Mouse (Mus musculus): Measurements from ENCODE around the gene Erp29. TPM values are rescaled to one million over a fixed set of nuclear protein-coding genes. Genes with fewer than 3 reads are reported as not detected.
A peak's percentile ranks its signal among the peaks of the same experiment; 100 is the strongest.

Erp29 gene
- polyA plus RNA-seq, 1 experiment from 2014 or later: 129 TPM

DNA sequence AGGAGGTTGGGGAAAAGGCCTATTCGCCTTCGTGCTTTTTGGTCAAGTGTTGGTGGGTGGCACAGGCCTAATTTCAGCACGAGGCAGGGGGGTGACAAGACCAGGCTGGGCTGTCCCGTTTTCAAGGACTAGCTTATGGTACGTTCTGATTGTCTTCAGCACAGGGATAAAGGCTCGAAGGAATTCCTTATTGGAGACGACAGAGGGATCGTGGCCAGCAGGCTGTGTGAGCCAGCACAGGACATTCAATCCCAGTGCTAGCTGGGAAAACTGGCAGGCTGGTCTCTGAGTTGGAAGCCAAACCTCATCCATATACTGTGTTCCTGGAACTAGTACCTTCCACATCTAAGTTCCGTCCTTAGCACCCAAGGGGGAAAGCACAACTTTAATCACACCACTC lies 600 bp upstream of the Erp29 start:
- Histone ChIP-seq H3K4me2 (ENCODE audit: low read length) (peak overlapping the region; percentile 72), H3K27me3 (ENCODE audit: control insufficient read depth, insufficient read depth, low read length) (no peaks in the 10 kb centered on the region), H3K9me3 (ENCODE audit: control insufficient read depth, low read length) (no peaks in the 10 kb centered on the region), H3K27ac (replicated peaks; ENCODE audit: low read depth, low read length) (peak overlapping the region; percentile 96), H3K36me3 (ENCODE audit: control insufficient read depth, insufficient read depth, low read length) (peaks cover 18% of the 10 kb centered on the region), H3K4me3 (replicated peaks; ENCODE audit: low read depth, low read length) (peak overlapping the region; percentile 95), H3K9ac (replicated peaks; ENCODE audit: low read length) (peak overlapping the region; percentile 98), H3K4me1 (ENCODE audit: control insufficient read depth, insufficient read depth, low read length) (peaks cover 5% of the 10 kb centered on the region)
- WGBS: 7% methylated on average over 9 of the region's 9 CpGs
- ATAC-seq (ENCODE audit: low FRiP score, low TSS enrichment) (no peak; the same call in 1 of the 2 replicates), DNase-seq (no peak)

- Histone ChIP-seq H3K4me2 (ENCODE audit: low read length) (peak within 1 kb of the TSS; percentile 72), H3K36me3 (ENCODE audit: control insufficient read depth, insufficient read depth, low read length) (peaks cover 31% of the 10 kb centered on the region), H3K4me3 (replicated peaks; ENCODE audit: low read depth, low read length) (peak within 1 kb of the TSS; percentile 95), H3K27ac (replicated peaks; ENCODE audit: low read depth, low read length) (peak within 1 kb of the TSS; percentile 96), H3K9ac (replicated peaks; ENCODE audit: low read length) (peak within 1 kb of the TSS; percentile 98), H3K27me3 (ENCODE audit: control insufficient read depth, insufficient read depth, low read length) (no peaks in the 10 kb centered on the region), H3K9me3 (ENCODE audit: control insufficient read depth, low read length) (no peaks in the 10 kb centered on the region), H3K4me1 (ENCODE audit: control insufficient read depth, insufficient read depth, low read length) (peaks cover 5% of the 10 kb centered on the region)
- ATAC-seq (ENCODE audit: low FRiP score, low TSS enrichment): peak; percentile 52; the same call in 1 of the 2 replicates
- WGBS: under 1% methylated on average over 17 of the region's 17 CpGs
- peak; percentile 75 for DNase-seq
Observed at GRCm38 (mm10) chr5:121451644-121452025, 671 bp downstream of the Erp29 start, which contains the start of gene Tmem116. Gene Tmem116 (plus strand): TSS chr5:121451893.

- peaks cover 35% of the 10 kb centered on the region for H3K36me3 ChIP-seq (ENCODE audit: control insufficient read depth, insufficient read depth, low read length)
- 25% methylated on average over 8 of the region's 8 CpGs for WGBS
- no peaks in the 10 kb centered on the region for H3K9me3 ChIP-seq (ENCODE audit: control insufficient read depth, low read length)
- peak overlapping the region; percentile 96 for H3K27ac ChIP-seq (replicated peaks; ENCODE audit: low read depth, low read length)
- H3K4me3 ChIP-seq (replicated peaks; ENCODE audit: low read depth, low read length): peak overlapping the region; percentile 95
- no peak for ATAC-seq (ENCODE audit: low FRiP score, low TSS enrichment)
- peaks cover 5% of the 10 kb centered on the region for H3K4me1 ChIP-seq (ENCODE audit: control insufficient read depth, insufficient read depth, low read length)
- H3K9ac ChIP-seq (replicated peaks; ENCODE audit: low read length): peak overlapping the region; percentile 84
- H3K27me3 ChIP-seq (ENCODE audit: control insufficient read depth, insufficient read depth, low read length): no peaks in the 10 kb centered on the region
- peak; percentile 35 for DNase-seq
- H3K4me2 ChIP-seq (ENCODE audit: low read length): peak overlapping the region; percentile 72
Observed at GRCm38 (mm10) chr5:121451203-121451602, 1.1 kb downstream of the Erp29 start.

DNA sequence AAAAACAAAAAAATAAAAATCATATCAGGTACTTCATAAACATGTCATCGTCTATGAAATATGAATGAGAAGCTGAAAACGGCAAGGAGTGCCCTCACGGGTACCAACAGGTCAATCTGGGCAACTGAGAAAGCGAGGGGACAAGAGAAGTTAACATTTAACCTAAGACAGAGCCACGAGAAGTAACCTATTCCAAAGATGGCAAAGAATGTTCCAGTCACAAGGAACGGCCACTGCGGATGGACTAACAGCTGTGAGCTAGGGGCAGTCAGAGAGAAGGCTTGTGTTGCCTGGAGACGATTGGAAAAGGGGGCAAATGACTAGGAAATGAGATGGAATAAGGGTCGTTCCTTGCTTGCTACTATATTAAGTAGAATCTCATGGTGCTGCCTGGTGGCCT lies 1.8 kb downstream of the Erp29 start:
- ATAC-seq (ENCODE audit: low FRiP score, low TSS enrichment) (no peak), DNase-seq (no peak)
- peaks cover 42% of the 10 kb centered on the region for H3K36me3 ChIP-seq (ENCODE audit: control insufficient read depth, insufficient read depth, low read length)
- H3K27me3 ChIP-seq (ENCODE audit: control insufficient read depth, insufficient read depth, low read length): no peaks in the 10 kb centered on the region
- WGBS: 86% methylated on average over 9 of the region's 9 CpGs
- peak overlapping the region; percentile 72 for H3K4me2 ChIP-seq (ENCODE audit: low read length)
- H3K9ac ChIP-seq (replicated peaks; ENCODE audit: low read length): no peak overlapping the region
- H3K9me3 ChIP-seq (ENCODE audit: control insufficient read depth, low read length): no peaks in the 10 kb centered on the region
- H3K4me3 ChIP-seq (replicated peaks; ENCODE audit: low read depth, low read length): no peak overlapping the region
- no peak overlapping the region for H3K27ac ChIP-seq (replicated peaks; ENCODE audit: low read depth, low read length)
- H3K4me1 ChIP-seq (ENCODE audit: control insufficient read depth, insufficient read depth, low read length): peaks cover 5% of the 10 kb centered on the region

- DNase-seq (peak; percentile 73), ATAC-seq (ENCODE audit: low FRiP score, low TSS enrichment) (no peak)
- no peaks in the 10 kb centered on the region for H3K27me3 ChIP-seq (ENCODE audit: control insufficient read depth, insufficient read depth, low read length)
- H3K4me2 ChIP-seq (ENCODE audit: low read length): no peak overlapping the region
- H3K4me1 ChIP-seq (ENCODE audit: control insufficient read depth, insufficient read depth, low read length): peaks cover 5% of the 10 kb centered on the region
- H3K9me3 ChIP-seq (ENCODE audit: control insufficient read depth, low read length): no peaks in the 10 kb centered on the region
- H3K9ac ChIP-seq (replicated peaks; ENCODE audit: low read length): no peak overlapping the region
- 70% methylated on average over 6 of the region's 6 CpGs for WGBS
- no peak overlapping the region for H3K27ac ChIP-seq (replicated peaks; ENCODE audit: low read depth, low read length)
- no peak overlapping the region for H3K4me3 ChIP-seq (replicated peaks; ENCODE audit: low read depth, low read length)
- H3K36me3 ChIP-seq (ENCODE audit: control insufficient read depth, insufficient read depth, low read length): peaks cover 47% of the 10 kb centered on the region
Observed at GRCm38 (mm10) chr5:121449976-121450375, 2.3 kb downstream of the Erp29 start.

DNA sequence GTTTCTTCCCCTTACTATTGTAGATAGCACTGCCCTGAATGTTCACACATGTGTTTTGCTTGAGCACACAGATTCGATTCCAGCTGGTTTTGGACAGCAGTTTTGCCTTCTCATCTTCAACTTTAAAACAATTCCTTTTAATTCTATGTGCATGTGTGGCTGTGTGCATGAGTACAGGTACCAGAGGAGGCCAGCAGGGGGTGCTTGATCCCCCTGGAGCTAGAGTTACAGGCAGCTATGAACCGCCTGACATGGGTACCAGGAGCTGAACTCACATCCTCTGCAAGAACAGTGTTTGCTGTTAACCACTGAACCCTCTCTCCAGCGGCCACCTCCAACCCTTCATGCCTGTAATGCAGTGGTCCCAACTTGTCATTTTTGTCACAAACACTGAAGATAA lies 3.9 kb downstream of the Erp29 start:
- ATAC-seq (ENCODE audit: low FRiP score, low TSS enrichment) (no peak), DNase-seq (no peak)
- Histone ChIP-seq H3K9me3 (ENCODE audit: control insufficient read depth, low read length) (no peaks in the 10 kb centered on the region), H3K27ac (replicated peaks; ENCODE audit: low read depth, low read length) (no peak overlapping the region), H3K4me2 (ENCODE audit: low read length) (no peak overlapping the region), H3K4me1 (ENCODE audit: control insufficient read depth, insufficient read depth, low read length) (peaks cover 5% of the 10 kb centered on the region), H3K4me3 (replicated peaks; ENCODE audit: low read depth, low read length) (no peak overlapping the region), H3K36me3 (ENCODE audit: control insufficient read depth, insufficient read depth, low read length) (peaks cover 62% of the 10 kb centered on the region), H3K9ac (replicated peaks; ENCODE audit: low read length) (no peak overlapping the region), H3K27me3 (ENCODE audit: control insufficient read depth, insufficient read depth, low read length) (no peaks in the 10 kb centered on the region)
- 95% methylated on average over 3 of the region's 3 CpGs for WGBS

GRCm38 (mm10) chr5:121444870-121445269 lies 7.4 kb downstream of the Erp29 start:
- H3K4me1 ChIP-seq (ENCODE audit: control insufficient read depth, insufficient read depth, low read length): no peaks in the 10 kb centered on the region
- no peaks in the 10 kb centered on the region for H3K27me3 ChIP-seq (ENCODE audit: control insufficient read depth, insufficient read depth, low read length)
- H3K4me2 ChIP-seq (ENCODE audit: low read length): no peak overlapping the region
- H3K9me3 ChIP-seq (ENCODE audit: control insufficient read depth, low read length): no peaks in the 10 kb centered on the region
- H3K9ac ChIP-seq (replicated peaks; ENCODE audit: low read length): no peak overlapping the region
- WGBS: 95% methylated on average over 5 of the region's 5 CpGs
- DNase-seq: no peak
- ATAC-seq (ENCODE audit: low FRiP score, low TSS enrichment): no peak
- H3K27ac ChIP-seq (replicated peaks; ENCODE audit: low read depth, low read length): no peak overlapping the region
- peaks cover 90% of the 10 kb centered on the region for H3K36me3 ChIP-seq (ENCODE audit: control insufficient read depth, insufficient read depth, low read length)
- no peak overlapping the region for H3K4me3 ChIP-seq (replicated peaks; ENCODE audit: low read depth, low read length)

DNA sequence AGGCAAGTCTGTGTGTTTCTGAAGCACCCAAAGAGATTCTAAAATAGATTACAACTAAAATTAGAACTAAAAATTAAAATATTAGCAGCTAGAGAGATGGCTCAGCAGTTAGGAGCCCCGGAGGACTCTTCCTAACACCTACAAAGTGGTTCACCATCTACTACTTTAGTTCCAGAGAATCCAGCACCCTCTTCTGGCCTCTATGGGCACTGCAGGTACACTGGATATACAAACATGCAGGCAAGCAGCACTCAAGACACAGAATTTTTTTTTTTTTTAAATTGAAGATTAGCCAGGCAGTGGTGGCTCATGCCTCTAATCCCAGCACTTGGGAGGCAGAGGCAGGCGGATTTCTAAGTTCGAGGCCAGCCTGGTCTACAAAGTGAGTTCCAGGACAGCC lies 8.8 kb downstream of the Erp29 start:
- no peak overlapping the region for H3K27ac ChIP-seq (replicated peaks; ENCODE audit: low read depth, low read length)
- H3K9ac ChIP-seq (replicated peaks; ENCODE audit: low read length): no peak overlapping the region
- H3K4me1 ChIP-seq (ENCODE audit: control insufficient read depth, insufficient read depth, low read length): no peaks in the 10 kb centered on the region
- no peak overlapping the region for H3K4me3 ChIP-seq (replicated peaks; ENCODE audit: low read depth, low read length)
- peak; percentile 61 for DNase-seq
- ATAC-seq (ENCODE audit: low FRiP score, low TSS enrichment): no peak
- H3K9me3 ChIP-seq (ENCODE audit: control insufficient read depth, low read length): no peaks in the 10 kb centered on the region
- WGBS: 96% methylated on average over 3 of the region's 3 CpGs
- H3K36me3 ChIP-seq (ENCODE audit: control insufficient read depth, insufficient read depth, low read length): peaks cover 92% of the 10 kb centered on the region
- H3K27me3 ChIP-seq (ENCODE audit: control insufficient read depth, insufficient read depth, low read length): no peaks in the 10 kb centered on the region
- no peak overlapping the region for H3K4me2 ChIP-seq (ENCODE audit: low read length)

DNA sequence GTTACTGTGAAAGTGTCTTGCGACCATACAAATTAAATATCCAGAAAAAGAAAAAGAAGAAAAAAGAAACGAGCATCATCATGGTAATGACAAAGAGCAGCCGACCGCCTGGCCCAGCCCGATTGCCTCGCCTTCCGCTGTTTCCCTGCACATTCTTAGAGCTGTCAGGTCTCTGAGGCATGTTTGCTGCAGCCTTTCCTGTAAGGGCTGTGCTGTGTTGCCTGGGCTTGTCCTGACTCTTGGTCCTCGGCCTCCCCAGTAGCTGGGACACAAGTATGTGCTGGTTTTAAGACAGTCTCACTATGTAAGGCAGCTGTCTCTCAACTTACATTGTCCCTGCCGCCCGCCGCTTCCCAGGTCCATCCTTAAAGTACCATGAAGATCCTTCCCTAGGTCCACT lies 13.6 kb downstream of the Erp29 start:
- H3K36me3 ChIP-seq (ENCODE audit: control insufficient read depth, insufficient read depth, low read length): peaks cover 92% of the 10 kb centered on the region
- ATAC-seq (ENCODE audit: low FRiP score, low TSS enrichment) (no peak), DNase-seq (no peak)
- no peaks in the 10 kb centered on the region for H3K27me3 ChIP-seq (ENCODE audit: control insufficient read depth, insufficient read depth, low read length)
- no peaks in the 10 kb centered on the region for H3K9me3 ChIP-seq (ENCODE audit: control insufficient read depth, low read length)
- no peaks in the 10 kb centered on the region for H3K4me1 ChIP-seq (ENCODE audit: control insufficient read depth, insufficient read depth, low read length)
- no peak overlapping the region for H3K9ac ChIP-seq (replicated peaks; ENCODE audit: low read length)
- no peak overlapping the region for H3K4me3 ChIP-seq (replicated peaks; ENCODE audit: low read depth, low read length)
- H3K4me2 ChIP-seq (ENCODE audit: low read length): no peak overlapping the region
- 95% methylated on average over 11 of the region's 11 CpGs for WGBS
- H3K27ac ChIP-seq (replicated peaks; ENCODE audit: low read depth, low read length): no peak overlapping the region
